Mouse (Mus musculus) embryo, embryonic 10 days (tissue): ENCODE results near the gene Dnaic2.
A peak's percentile ranks its signal among the peaks of the same experiment; 100 is the strongest.

Experiments used
- DNase-seq: peaks from one replicate; pipeline ENCODE4 v3.0.0-alpha.2; 2015; ENCODE audit warnings: low spot score

Dnaic2 gene

GRCm38 (mm10) chr11:114726965-114727825 lies at the start of gene Dnaic2:
TSS of gene Dnaic2 (plus strand) at chr11:114727408.
- DNase-seq, result peak; percentile 86

DNA sequence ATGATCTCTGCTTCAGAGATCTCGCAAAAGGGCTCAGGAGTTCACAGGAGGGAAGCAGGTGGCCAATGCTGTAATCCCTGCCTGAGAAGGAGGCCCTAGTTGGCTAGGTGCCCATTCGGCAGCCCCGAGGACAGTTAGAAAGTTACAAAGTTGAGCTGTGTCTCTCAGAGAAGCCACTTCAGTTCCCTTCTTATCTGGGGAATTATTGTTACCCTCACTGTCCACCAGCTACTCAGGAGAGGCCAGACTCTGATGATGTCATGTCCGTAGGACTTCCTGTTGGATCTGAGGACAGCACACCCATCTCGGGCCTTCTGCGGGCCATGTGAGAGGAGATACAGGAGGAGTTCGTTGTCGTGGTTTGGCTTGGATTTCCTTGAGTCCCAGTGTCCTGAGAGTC lies 47.6 kb upstream of the Dnaic2 start:
- DNase-seq, result no peak

GRCm38 (mm10) chr11:114680291-114680690 lies 46.9 kb upstream of the Dnaic2 start:
- DNase-seq, result no peak

DNA sequence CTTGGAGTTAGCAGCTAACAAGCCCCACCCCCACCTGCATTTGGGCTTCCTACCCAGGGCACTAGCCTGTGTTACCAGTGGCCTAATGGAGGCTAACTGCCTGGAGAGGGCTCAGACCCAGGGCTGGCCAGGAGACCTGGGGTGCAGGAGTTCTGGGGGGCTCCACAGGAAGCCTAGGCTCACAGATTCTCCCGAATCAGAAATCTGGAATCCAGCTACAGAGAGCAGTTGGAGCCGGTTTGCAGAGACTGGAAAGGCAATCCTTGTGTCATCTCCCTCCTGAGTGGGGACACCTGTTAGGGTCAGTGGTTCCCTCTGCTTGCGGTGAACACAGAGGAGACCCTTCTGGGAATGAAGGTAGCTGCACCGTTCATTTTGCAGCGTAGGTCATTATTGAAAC lies 46.2 kb upstream of the Dnaic2 start:
- DNase-seq, result no peak

DNA sequence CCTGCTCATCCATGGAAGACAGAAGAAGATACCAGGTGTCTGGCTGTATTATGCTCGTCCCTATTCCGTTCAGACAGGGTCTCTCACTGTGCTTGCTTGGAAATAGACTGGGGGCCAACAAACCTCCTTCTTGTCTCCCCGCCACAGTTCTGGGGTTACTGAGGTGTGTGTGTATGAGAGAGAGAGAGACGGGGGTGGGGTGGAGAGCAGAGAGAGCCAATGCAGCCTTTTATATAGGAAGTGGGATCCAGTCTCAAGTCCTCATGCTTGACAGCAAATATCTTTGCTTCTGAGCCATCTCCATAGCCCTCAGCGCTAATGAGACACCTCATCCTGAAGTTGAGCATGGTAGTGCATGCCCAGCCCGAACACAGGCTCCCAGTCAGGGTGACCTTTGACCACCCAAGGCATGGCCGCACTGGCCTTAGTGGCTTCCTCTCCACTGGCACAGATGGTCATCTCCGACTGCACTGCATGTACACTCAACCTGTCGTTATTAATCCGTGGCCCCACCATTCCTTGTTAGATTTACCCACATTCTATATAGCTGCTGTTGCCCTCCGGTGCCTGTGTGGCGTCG lies 44.8 kb upstream of the Dnaic2 start:
- DNase-seq, result no peak

DNA sequence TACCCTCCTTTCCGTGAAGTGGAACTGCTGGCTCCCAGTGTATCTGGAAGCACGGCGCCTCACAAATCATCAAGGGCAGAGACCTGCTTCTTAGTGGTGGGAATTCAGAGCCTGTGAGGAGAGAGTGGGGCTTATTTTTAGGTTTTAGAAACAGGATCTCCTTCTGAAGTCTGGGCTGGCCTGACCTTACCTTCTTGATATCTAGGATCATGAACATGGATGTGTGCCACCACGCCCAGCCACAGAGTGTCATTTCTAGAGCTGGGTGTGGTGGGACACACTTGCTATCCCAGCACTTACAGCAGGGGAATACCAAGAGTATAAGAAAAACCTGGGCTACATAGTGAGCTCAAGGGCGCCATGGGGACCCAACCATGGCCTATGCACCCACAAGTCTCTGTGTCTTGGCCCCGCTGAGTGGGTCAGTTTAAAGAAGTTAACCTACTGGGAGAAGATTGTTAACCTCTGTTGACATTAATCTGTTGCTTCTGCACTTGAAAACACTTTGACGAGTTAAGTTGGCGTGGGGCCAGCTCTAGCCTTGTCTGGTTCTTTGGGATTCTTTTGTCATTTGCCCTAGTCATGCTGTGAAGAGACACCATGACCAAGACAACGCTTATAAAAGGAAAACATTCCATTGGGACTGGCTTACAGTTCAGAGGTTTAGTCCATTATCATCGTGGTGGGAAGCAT lies 44.0 kb upstream of the Dnaic2 start:
- no peak for DNase-seq

GRCm38 (mm10) chr11:114683722-114684621 lies 43.2 kb upstream of the Dnaic2 start:
- DNase-seq, result peak; percentile 57

- DNase-seq, result peak; percentile 64
Observed at GRCm38 (mm10) chr11:114684627-114685373, 42.4 kb upstream of the Dnaic2 start.

GRCm38 (mm10) chr11:114685526-114686040 lies 41.6 kb upstream of the Dnaic2 start:
- DNase-seq, result no peak

- DNase-seq, result no peak
Observed at GRCm38 (mm10) chr11:114686221-114686959, 40.8 kb upstream of the Dnaic2 start.

- no peak for DNase-seq
Observed at GRCm38 (mm10) chr11:114687574-114688188, 39.5 kb upstream of the Dnaic2 start.

- no peak for DNase-seq
Observed at GRCm38 (mm10) chr11:114688729-114689128, 38.5 kb upstream of the Dnaic2 start.

DNA sequence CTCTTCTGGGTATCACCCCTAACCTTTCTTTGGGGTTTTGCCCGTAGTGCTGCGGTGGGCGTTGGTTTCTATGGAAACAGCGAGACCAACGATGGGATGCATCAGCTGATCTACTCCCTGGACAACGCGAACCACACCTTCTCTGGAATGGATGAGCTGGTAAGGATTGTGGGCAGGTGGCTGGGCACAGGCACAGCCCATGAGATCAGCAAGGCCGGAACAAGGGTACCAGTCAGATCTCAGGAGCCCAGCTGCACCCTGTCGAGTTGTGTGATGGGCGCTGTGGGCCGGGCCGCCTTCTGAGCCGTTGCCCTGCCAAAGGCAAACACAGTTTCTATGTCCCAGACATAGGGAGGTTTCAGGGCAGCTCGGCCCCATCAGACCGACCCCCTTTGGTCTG lies 37.0 kb upstream of the Dnaic2 start:
- DNase-seq, result no peak

GRCm38 (mm10) chr11:114691454-114692182 lies 35.6 kb upstream of the Dnaic2 start:
- DNase-seq, result no peak

DNA sequence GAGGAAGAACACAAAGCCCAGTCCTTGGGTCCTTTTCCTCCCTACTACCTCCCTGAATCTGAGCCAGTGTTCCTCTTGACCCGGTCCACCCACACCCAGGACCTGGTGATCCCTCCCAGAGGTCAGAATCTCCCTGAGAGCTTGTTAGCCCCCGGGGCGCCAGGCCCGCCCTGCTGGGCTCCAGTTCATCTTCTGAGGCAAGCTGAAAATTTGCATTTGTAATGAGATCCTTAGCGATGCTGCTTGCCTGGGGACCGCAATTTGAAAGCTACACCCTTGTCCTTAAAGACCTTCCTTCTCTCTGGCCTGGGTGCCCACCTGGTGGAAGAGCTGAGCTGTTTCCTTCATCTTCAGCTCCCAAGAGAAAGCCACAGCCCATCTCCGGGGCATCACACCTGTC lies 34.6 kb upstream of the Dnaic2 start:
- no peak for DNase-seq

- no peak for DNase-seq
Observed at GRCm38 (mm10) chr11:114693456-114693855, 33.8 kb upstream of the Dnaic2 start.

DNA sequence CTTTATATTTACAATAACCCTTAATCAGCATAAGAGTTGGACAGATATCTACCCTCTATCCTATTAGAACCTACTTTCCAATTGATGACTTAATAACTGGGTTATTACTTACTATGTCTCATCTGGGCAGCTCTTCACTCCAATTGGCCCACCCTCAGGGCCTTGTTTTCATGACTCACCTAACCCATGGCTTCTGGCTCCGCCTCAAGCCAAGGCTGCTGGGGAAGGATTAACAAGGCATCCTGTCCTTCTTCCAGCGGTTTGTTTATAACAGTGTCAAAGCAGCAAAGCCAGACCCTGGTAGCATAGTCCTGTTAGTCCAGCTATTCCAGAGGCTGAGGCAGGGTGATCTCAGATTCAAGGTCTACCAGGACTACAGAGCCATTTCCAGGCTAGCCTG lies 32.8 kb upstream of the Dnaic2 start:
- no peak for DNase-seq

- no peak for DNase-seq
Observed at GRCm38 (mm10) chr11:114698496-114698895, 28.7 kb upstream of the Dnaic2 start.

DNA sequence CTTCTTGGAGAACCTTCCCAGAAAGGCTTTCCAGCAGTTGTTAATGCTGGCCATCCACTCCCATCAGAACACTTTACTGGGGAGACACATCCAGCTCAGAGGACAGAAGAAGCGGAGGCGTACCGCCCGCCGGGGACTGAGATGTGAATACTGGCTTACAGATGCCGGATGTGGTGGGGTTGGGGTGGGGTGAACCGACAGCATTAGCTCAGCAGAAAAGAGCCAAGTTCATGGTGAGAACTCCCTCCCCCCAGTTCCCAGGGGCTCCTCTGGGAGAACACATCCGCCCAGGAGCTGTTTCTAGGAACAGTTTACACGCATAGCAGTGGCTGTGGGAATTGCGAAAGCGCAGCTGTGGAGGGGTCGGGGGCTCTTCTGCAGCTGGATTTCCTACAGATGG lies 27.7 kb upstream of the Dnaic2 start:
- no peak for DNase-seq
